Mouse (Mus musculus) G1E-ER4 (cell line): Measurements from ENCODE around the gene Cntd1. TPM values are rescaled to one million over a fixed set of nuclear protein-coding genes. Genes with fewer than 3 reads are reported as not detected.
A peak's percentile ranks its signal among the peaks of the same experiment; 100 is the strongest.

Experiments used
- GATA1 ChIP-seq: IDR thresholded peaks from one replicate; pipeline ENCODE4 v1.8.0; 2012; ENCODE audit warnings: low read length, inconsistent platforms
- polyA plus RNA-seq: library from polyadenylated mRNA; stranded (reverse); fragments of >175 nt; gene quantifications from 2 replicates; pipeline ENCODE4 v1.2.3, GENCODE M21; 2012

Cntd1 gene
- polyA plus RNA-seq, 1 experiment = 0.06 TPM

DNA sequence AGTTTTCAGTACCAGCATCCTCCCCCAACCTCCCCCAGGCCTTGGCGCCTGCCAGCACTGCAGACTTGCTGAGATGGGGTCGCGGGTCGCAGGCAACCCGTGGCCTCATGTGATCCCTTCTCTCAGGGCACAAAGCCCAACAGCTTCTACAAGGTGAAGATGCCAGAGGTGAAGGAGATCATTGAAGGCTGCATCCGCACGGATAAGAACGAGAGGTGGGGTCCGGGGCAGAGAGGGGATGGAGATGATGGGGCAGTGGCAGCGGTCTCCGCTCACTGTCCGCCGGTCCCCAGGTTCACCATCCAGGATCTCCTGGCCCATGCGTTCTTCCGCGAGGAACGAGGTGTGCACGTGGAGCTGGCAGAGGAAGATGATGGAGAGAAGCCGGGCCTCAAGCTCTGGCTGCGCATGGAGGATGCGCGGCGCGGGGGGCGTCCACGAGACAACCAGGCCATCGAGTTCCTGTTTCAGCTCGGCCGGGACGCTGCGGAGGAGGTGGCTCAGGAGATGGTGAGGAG is 13.8 kb upstream of the Cntd1 start:
- no peak for TF ChIP-seq GATA1

- no peak for TF ChIP-seq GATA1
Measured at GRCm38 (mm10) chr11:101265906-101266305, 12.9 kb upstream of the Cntd1 start.

DNA sequence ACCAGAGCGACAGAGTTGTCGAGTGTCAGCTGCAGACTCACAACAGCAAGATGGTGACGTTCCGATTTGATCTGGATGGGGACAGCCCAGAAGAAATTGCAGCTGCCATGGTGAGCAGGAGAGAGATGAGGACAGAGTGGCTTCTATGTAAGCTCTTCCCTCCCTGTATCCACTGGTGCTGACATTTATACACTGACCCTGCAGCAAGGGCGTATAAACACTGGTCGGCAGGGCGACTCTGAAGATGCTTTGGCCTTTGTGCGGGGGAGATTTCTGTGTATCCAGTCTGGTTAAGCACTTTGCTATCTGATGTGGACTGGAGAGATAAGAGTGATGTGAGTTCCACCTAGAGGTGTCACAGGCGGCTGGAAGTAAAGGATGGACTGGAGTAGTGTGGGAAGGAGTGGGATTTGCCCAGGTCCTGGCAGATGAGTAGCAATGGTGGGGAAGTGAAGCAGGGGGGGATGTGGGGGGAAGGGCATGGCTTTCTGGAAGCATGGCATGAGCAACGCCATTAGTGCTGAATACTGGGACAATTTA is 9.2 kb upstream of the Cntd1 start:
- peak; percentile 13 for TF ChIP-seq GATA1

DNA sequence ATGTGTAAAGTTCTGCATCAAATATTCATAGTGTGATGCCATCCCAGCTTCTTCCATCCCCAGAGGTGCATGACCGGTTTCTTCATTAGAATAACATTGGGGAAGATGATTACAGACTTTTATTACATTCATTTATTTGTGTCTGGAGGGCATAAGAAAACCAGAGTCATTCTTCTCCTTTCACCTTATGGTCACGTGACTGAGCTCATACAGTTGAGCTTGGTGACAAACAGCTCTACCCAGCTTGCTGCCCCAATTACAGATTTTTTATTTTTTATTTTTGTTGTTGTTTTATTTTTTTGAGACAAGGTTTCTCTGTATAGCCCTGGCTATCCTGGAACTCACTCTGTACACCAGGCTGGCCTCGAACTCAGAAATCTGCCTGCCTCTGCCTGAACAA is 6.4 kb upstream of the Cntd1 start:
- no peak for TF ChIP-seq GATA1

- no peak for TF ChIP-seq GATA1
Measured at GRCm38 (mm10) chr11:101275309-101275708, 3.5 kb upstream of the Cntd1 start.

DNA sequence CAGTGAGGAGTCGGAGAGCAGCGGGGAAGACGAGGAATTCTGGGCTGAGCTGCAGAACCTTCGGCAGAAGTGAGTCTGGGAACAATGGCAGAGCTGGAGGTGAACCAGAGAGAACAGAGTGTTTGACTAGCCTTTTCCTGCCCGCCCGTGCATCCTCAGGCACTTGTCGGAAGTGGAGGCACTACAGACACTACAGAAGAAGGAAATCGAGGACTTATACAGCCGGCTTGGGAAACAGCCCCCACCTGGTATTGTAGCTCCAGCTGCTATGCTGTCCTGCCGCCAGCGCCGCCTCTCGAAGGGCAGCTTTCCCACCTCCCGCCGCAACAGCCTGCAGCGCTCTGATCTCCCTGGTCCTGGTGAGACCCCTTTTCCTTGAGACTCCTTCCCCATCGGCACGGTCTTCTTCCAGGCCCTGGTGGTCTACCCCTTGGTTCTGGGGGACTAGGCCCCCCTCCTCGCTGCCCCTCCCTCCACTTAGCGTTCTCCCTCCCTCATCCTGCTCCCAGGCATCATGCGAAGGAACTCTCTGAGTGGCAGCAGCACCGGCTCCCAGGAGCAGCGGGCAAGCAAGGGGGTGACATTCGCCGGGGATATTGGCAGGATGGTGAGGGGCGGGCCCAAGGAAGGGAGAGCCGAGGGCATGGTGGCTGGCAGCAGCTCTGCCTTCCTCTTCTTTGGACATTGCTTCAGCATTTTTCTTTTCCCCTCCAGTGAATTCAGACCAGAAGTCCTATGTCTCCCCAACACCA is 2.3 kb upstream of the Cntd1 start:
- no peak for TF ChIP-seq GATA1

GRCm38 (mm10) chr11:101277381-101278222 is 1.2 kb upstream of the Cntd1 start:
- TF ChIP-seq GATA1 = no peak

- TF ChIP-seq GATA1 = no peak
Measured at GRCm38 (mm10) chr11:101279193-101279569, 369 bp downstream of the Cntd1 start.

DNA sequence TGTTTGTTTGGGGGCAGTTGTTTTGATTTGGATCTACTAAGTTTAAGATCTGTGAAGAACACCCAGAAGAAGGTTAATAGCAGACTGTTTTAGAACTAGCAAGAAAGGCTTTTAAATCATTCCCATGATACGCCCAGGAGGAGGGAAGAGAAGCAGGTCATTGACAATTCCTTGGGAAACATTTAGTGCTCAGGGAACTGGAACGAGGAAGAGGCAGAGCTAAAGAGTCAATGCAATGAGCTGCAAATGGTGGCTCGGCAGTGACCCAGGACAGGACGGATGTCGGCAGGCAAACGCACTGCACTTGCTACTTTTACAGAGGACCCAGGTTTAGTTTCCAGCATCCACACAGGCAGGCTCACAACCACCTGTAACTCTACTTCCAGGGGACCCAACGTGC is 2.0 kb downstream of the Cntd1 start:
- no peak for TF ChIP-seq GATA1

- TF ChIP-seq GATA1 = no peak
Measured at GRCm38 (mm10) chr11:101282896-101283295, 4.1 kb downstream of the Cntd1 start.

- TF ChIP-seq GATA1 = no peak
Measured at GRCm38 (mm10) chr11:101283805-101284204, 5.0 kb downstream of the Cntd1 start.

- TF ChIP-seq GATA1 = no peak
Measured at GRCm38 (mm10) chr11:101287306-101287705, 8.5 kb downstream of the Cntd1 start.

GRCm38 (mm10) chr11:101291231-101291630 is 12.4 kb downstream of the Cntd1 start:
- no peak for TF ChIP-seq GATA1

DNA sequence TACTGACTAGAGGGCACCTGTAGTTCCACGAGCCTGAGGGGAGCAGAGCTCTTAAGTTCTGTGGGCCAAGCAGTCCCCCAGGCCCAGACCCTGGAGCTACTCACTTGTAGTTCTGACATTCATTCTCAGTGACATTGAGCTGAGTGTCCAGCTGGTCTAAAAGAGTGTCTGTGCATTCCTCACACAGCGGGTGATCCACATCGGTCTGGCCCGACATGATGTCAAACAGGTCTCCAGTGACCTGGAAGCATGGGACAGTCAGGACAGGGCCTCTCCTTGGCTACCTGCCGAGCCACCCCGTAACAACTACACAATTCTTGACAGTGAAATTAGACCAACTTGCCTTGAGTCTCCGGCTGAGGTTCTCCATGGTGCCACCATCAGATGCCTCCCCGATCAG is 16.4 kb downstream of the Cntd1 start:
- TF ChIP-seq GATA1 = no peak

DNA sequence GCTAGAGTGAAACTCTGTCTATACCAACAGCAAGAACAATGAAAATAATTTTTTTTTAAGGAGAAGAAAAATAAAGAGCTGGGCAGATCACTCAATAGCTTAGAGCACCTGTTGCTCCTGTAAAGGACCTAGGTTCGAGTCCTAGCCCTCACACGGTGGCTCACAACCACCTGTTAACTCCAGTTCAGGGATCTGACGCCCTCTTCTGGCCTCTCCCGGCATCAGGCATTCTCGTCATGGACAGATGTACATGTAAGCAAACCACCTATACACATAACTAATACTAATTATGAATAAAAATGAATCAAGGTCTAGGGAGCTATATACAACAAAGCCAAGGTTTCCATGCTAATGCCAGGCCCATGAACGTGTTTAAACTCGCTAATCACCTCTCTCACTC is 22.1 kb downstream of the Cntd1 start:
- no peak for TF ChIP-seq GATA1

- TF ChIP-seq GATA1 = no peak
Measured at GRCm38 (mm10) chr11:101301299-101302003, 22.6 kb downstream of the Cntd1 start.
